In the genomic region with DNA sequence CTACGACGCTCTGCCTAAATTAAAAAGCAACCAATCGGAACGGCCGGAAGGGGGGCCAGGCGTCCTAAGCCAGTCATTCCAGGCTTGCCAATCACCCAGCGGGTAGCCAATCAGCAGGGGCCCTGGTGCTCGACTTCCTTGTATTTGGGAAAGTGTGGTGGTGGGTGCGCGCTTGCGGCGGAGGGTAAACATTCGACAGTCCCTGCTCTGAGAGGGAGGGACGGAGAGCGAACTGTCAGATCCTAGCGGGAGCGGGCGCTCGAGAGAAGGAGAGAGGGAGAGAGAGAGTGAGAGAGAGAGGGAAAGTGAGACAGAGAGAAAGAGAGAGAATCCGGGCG, we compare ENCODE assay signal across 8 mouse cellular contexts. TPM values are rescaled to one million over a fixed set of nuclear protein-coding genes. Genes with fewer than 3 reads are reported as not detected.
DNase-seq lines count a peak whose midpoint lies in the region; ATAC-seq and TF ChIP-seq lines count a peak whose summit lies in the region.

A gene (plus strand): TSS at position 191 of the 338 bp plus-strand sequence.

- 0 out of 2 replicates have a peak within 1 kb of the TSS, but pooled peaks have one; percentile 13 for H3K9ac ChIP-seq in ES-E14 (ENCODE audit: insufficient read depth, low read depth, low read length, poor library complexity, severe bottlenecking)
- H3K9ac ChIP-seq in intestine, postnatal 0 days (ENCODE audit: low read depth, low read length) = no peak within 1 kb of the TSS

- TF ChIP-seq CTCF in intestine, postnatal 0 days (IDR thresholded peaks at IDR 0.05; ENCODE audit: low read depth) = no peak

- no peaks in the 10 kb centered on the region for H3K9me3 ChIP-seq in ES-E14 (ENCODE audit: control insufficient read depth, insufficient read depth, low read depth, low read length)
- no peaks in the 10 kb centered on the region for H3K9me3 ChIP-seq in intestine, postnatal 0 days (ENCODE audit: control insufficient read depth)
- no peaks in the 10 kb centered on the region for H3K9me3 ChIP-seq in midbrain, embryonic 10.5 days (replicated peaks)

- peak; percentile 89 for DNase-seq in ES-E14 (ENCODE audit: low read depth, low spot score)
- DNase-seq in cerebellum, adult 9-10 months = peak; percentile 72
- DNase-seq in forelimb bud, embryonic 11.5 days (ENCODE audit: low read depth, low spot score) = peak; percentile 89
- DNase-seq in left cerebral cortex, postnatal 10 days (ENCODE audit: extremely low spot score in 1 of 2, low spot score in 2 of 2) = peak; percentile 93 to 98
- peak; percentile 98 for DNase-seq in midbrain, embryonic 10.5 days (ENCODE audit: low spot score)
- DNase-seq in yolk sac, embryonic 10.5 days (ENCODE audit: low spot score) = peak; percentile 81
- DNase-seq in gastrocnemius, postnatal 4 days (ENCODE audit: low spot score in 2 of 2) = no peak

- 2% methylated on average over 21 of the region's 21 CpGs for WGBS in intestine, postnatal 0 days
- under 1% methylated on average over 21 of the region's 21 CpGs for WGBS in midbrain, embryonic 10.5 days

- in situ Hi-C loops in ES-E14 (cut with MboI; ENCODE audit: low sequenced_read_pairs in 2 of 2, unreplicated experiment in 2 of 2) = no loop called here

- ATAC-seq in intestine, postnatal 0 days = no peak

- H3K36me3 ChIP-seq in ES-E14 (ENCODE audit: control insufficient read depth, insufficient read depth, low read length, poor library complexity, severe bottlenecking) = no peaks in the 10 kb centered on the region
- H3K36me3 ChIP-seq in intestine, postnatal 0 days (ENCODE audit: control insufficient read depth, insufficient read depth) = no peaks in the 10 kb centered on the region
- H3K36me3 ChIP-seq in midbrain, embryonic 10.5 days = peaks cover 38% of the 10 kb centered on the region

- intact Hi-C loops in left cerebral cortex, postnatal 10 days (cut with DNase I) = loop anchor here (5.0 to 10.0 kb wide), 4 partner anchors 948 to 1661 kb away; no protein-coding TSS in a partner anchor

- peaks cover 0 to 7% of the 10 kb centered on the region in 2 experiments; a peak in 2 of 4 replicates for H3K4me1 ChIP-seq in ES-E14 (ENCODE audit: control insufficient read depth in 2 of 2, insufficient read depth in 2 of 2, low read length in 2 of 2, poor library complexity in 1 of 2)
- no peaks in the 10 kb centered on the region for H3K4me1 ChIP-seq in intestine, postnatal 0 days (replicated peaks; ENCODE audit: control insufficient read depth, insufficient read depth, low read length)
- H3K4me1 ChIP-seq in midbrain, embryonic 10.5 days = peaks cover 6% of the 10 kb centered on the region

- H3K27ac ChIP-seq in ES-E14 (ENCODE audit: insufficient read depth, low read depth, low read length, poor library complexity, severe bottlenecking) = no peak within 1 kb of the TSS
- no peak within 1 kb of the TSS for H3K27ac ChIP-seq in intestine, postnatal 0 days (ENCODE audit: low read depth, low read length)
- H3K27ac ChIP-seq in midbrain, embryonic 10.5 days (replicated peaks) = peak within 1 kb of the TSS; percentile 99

- H3K27me3 ChIP-seq in intestine, postnatal 0 days (replicated peaks; ENCODE audit: control insufficient read depth, insufficient read depth, low read length) = peaks cover 93% of the 10 kb centered on the region
- H3K27me3 ChIP-seq in midbrain, embryonic 10.5 days (ENCODE audit: low read depth, poor library complexity, severe bottlenecking) = peaks cover 44% of the 10 kb centered on the region; the same call in 1 of the 2 replicates

- peak within 1 kb of the TSS; percentile 61 to 67 for H3K4me3 ChIP-seq in ES-E14 (ENCODE audit: insufficient read depth in 1 of 2, low read depth in 1 of 2, low read length in 2 of 2, poor library complexity in 1 of 2, severe bottlenecking in 1 of 2)
- H3K4me3 ChIP-seq in intestine, postnatal 0 days (ENCODE audit: low read depth, low read length) = peak within 1 kb of the TSS; percentile 41
- peak within 1 kb of the TSS; percentile 99 for H3K4me3 ChIP-seq in midbrain, embryonic 10.5 days

- H3K4me2 ChIP-seq in intestine, postnatal 0 days (replicated peaks; ENCODE audit: low read depth) = peak within 1 kb of the TSS; percentile 71

TF ChIP-seq in ES-E14, 5 proteins besides CTCF, POLR2A, EP300 and RAD21:
- TF ChIP-seq ZNF384 (IDR thresholded peaks at IDR 0.05; ENCODE audit: low read depth, low read length) (no peak), ZC3H11A (IDR thresholded peaks at IDR 0.05; ENCODE audit: borderline replicate concordance, low read depth, low read length) (no peak), MAFK (IDR thresholded peaks at IDR 0.05; ENCODE audit: insufficient read depth, low read depth, low read length) (no peak)

RNA-seq across cellular contexts. Expression of the gene that starts here (rescaled TPM):
- 0.21 and 0.31 TPM in 2 replicates for total RNA-seq in ES-E14 (2012; rRNA removed)
- 0.14 TPM in 1 of 2 replicates, not detected in the other for polyA plus RNA-seq in intestine, postnatal 0 days (2015; fragmentation: Nextera tagmentation; extraction: Ambion mirVana)
- 10 to 100 TPM; 57.3 to 66.7 TPM for total RNA-seq in left cerebral cortex, postnatal 10 days (2021)
- 18.2 and 22.2 TPM in 2 replicates for polyA plus RNA-seq in midbrain, embryonic 10.5 days (2016; fragmentation: Nextera tagmentation; extraction: Ambion mirVana)
- under 1 TPM in 1 of 2 experiments, not detected in 1; 0.05 TPM for total RNA-seq in gastrocnemius, postnatal 4 days (2021)

Comparison
In these comparisons a context has a peak if more than half of its experiments do, and no peak if none do; other contexts are left out.
1. RNA of the gene that starts here (total RNA-seq): 57.3 to 66.7 TPM in left cerebral cortex, postnatal 10 days; 0.21 to 0.31 TPM in ES-E14 and 0.05 TPM in gastrocnemius, postnatal 4 days; every median in the first group is over 10 times any median in the second.
2. RNA of the gene that starts here (polyA plus RNA-seq): 18.2 to 22.2 TPM in midbrain, embryonic 10.5 days; 0.14 TPM in intestine, postnatal 0 days; every median in the first group is over 10 times any median in the second.
3. Peak in DNase-seq, H3K4me3 ChIP-seq and H3K9ac ChIP-seq in ES-E14; RNA of the gene not detected or under 1 TPM.
4. DNase-seq: peak in cerebellum, adult 9-10 months (single experiment), forelimb bud, embryonic 11.5 days (single experiment), left cerebral cortex, postnatal 10 days (2 of 2), midbrain, embryonic 10.5 days (single experiment) and yolk sac, embryonic 10.5 days (single experiment); none in gastrocnemius, postnatal 4 days (0 of 2).
5. H3K4me3 ChIP-seq: peak in every context shown above with its lines; median percentile 99 in midbrain, embryonic 10.5 days; 64 in ES-E14; 41 in intestine, postnatal 0 days.